Mouse (Mus musculus): ENCODE measurements around the gene Dclk1. TPM values are rescaled to one million over a fixed set of nuclear protein-coding genes. Genes with fewer than 3 reads are reported as not detected.

Dclk1 gene
- polyA plus RNA-seq, 1 experiment: 7.1 TPM

GRCm38 (mm10) chr3:55333511-55333910 lies 91.3 kb downstream of the Dclk1 start:
- DNase-seq (ENCODE audit: low read depth): no peak

- no peak for DNase-seq (ENCODE audit: low read depth)
Measured at GRCm38 (mm10) chr3:55336895-55337294, 94.7 kb downstream of the Dclk1 start.

- DNase-seq (ENCODE audit: low read depth): no peak
Measured at GRCm38 (mm10) chr3:55337671-55338070, 95.5 kb downstream of the Dclk1 start.

GRCm38 (mm10) chr3:55342445-55342844 lies 100.3 kb downstream of the Dclk1 start:
- DNase-seq (ENCODE audit: low read depth): no peak

GRCm38 (mm10) chr3:55347371-55348025 lies 105.3 kb downstream of the Dclk1 start:
- DNase-seq (ENCODE audit: low read depth): no peak

- no peak for DNase-seq (ENCODE audit: low read depth)
Measured at GRCm38 (mm10) chr3:55348026-55348390, 105.8 kb downstream of the Dclk1 start.

GRCm38 (mm10) chr3:55350194-55350593 lies 108.0 kb downstream of the Dclk1 start:
- DNase-seq (ENCODE audit: low read depth): no peak

- no peak for DNase-seq (ENCODE audit: low read depth)
Measured at GRCm38 (mm10) chr3:55351281-55352052, 109.3 kb downstream of the Dclk1 start.

GRCm38 (mm10) chr3:55352529-55352928 lies 110.4 kb downstream of the Dclk1 start:
- DNase-seq (ENCODE audit: low read depth): no peak

- DNase-seq (ENCODE audit: low read depth): no peak
Measured at GRCm38 (mm10) chr3:55353169-55353568, 111.0 kb downstream of the Dclk1 start.

- no peak for DNase-seq (ENCODE audit: low read depth)
Measured at GRCm38 (mm10) chr3:55353909-55354511, 111.8 kb downstream of the Dclk1 start.

GRCm38 (mm10) chr3:55354765-55355164 lies 112.6 kb downstream of the Dclk1 start:
- peak; percentile 4 for DNase-seq (ENCODE audit: low read depth)

- no peak for DNase-seq (ENCODE audit: low read depth)
Measured at GRCm38 (mm10) chr3:55358486-55358885, 116.3 kb downstream of the Dclk1 start.

- DNase-seq (ENCODE audit: low read depth): no peak
Measured at GRCm38 (mm10) chr3:55360836-55361235, 118.7 kb downstream of the Dclk1 start.

- no peak for DNase-seq (ENCODE audit: low read depth)
Measured at GRCm38 (mm10) chr3:55367166-55367565, 125.0 kb downstream of the Dclk1 start.

GRCm38 (mm10) chr3:55369156-55369555 lies 127.0 kb downstream of the Dclk1 start:
- DNase-seq (ENCODE audit: low read depth): no peak

GRCm38 (mm10) chr3:55373689-55374088 lies 131.5 kb downstream of the Dclk1 start:
- no peak for DNase-seq (ENCODE audit: low read depth)

GRCm38 (mm10) chr3:55378591-55378990 lies 136.4 kb downstream of the Dclk1 start:
- DNase-seq (ENCODE audit: low read depth): no peak

- DNase-seq (ENCODE audit: low read depth): no peak
Measured at GRCm38 (mm10) chr3:55380471-55380870, 138.3 kb downstream of the Dclk1 start.

GRCm38 (mm10) chr3:55392605-55393004 lies 150.4 kb downstream of the Dclk1 start:
- DNase-seq (ENCODE audit: low read depth): no peak

GRCm38 (mm10) chr3:55393549-55393948 lies 151.4 kb downstream of the Dclk1 start:
- DNase-seq (ENCODE audit: low read depth): no peak

GRCm38 (mm10) chr3:55396792-55397191 lies 154.6 kb downstream of the Dclk1 start:
- no peak for DNase-seq (ENCODE audit: low read depth)

Measured in gonadal fat pad, adult 2 months (tissue).